Mouse (Mus musculus) hindbrain, embryonic 14.5 days (tissue): ENCODE measurements at regions not wholly inside any gene's neighbourhood (a gene's known extent, or its start where the extent isn't known, plus 50 kb on each side); places are given as distances from the start of the nearest gene placed in this dataset.

Experiments used
- ATAC-seq: fragments of 200-750 bp; cut with Nextera tagmentation; 2 replicates; pipeline ENCODE4 v1.8.0; 2017; ENCODE audit warnings: moderate number of reproducible peaks, mild to moderate bottlenecking, moderate TSS enrichment, moderate library complexity; ENCODE audit not compliant: low FRiP score
- DNase-seq: peaks from one replicate; pipeline ENCODE4 v3.0.0-alpha.2; 2015; ENCODE audit warnings: low spot score
- H3K27ac ChIP-seq: fragments of 300-500 bp; sonication (generic); 2 replicates; pipeline ENCODE4 v1.5.1; 2014; ENCODE audit warnings: mild to moderate bottlenecking, moderate library complexity
- H3K27me3 ChIP-seq: fragments of 300-500 bp; sonication (generic); 2 replicates; pipeline ENCODE4 v1.6.1; 2014; ENCODE audit warnings: mild to moderate bottlenecking, low read length, mixed read lengths; ENCODE audit not compliant: control insufficient read depth, insufficient read depth
- H3K36me3 ChIP-seq: fragments of 300-500 bp; sonication (generic); replicated peaks from 2 replicates; pipeline ENCODE4 v1.6.1; 2014; ENCODE audit not compliant: control insufficient read depth, insufficient read depth
- H3K4me1 ChIP-seq: fragments of 300-500 bp; sonication (generic); replicated peaks from 2 replicates; pipeline ENCODE4 v1.6.1; 2014; ENCODE audit warnings: antibody characterized with exemption, low read length, mixed read lengths; ENCODE audit not compliant: control insufficient read depth, insufficient read depth
- H3K4me2 ChIP-seq: fragments of 300-500 bp; sonication (generic); replicated peaks from 2 replicates; pipeline ENCODE4 v1.6.1; 2014; ENCODE audit warnings: mild to moderate bottlenecking, moderate library complexity
- H3K4me3 ChIP-seq: fragments of 300-500 bp; sonication (generic); replicated peaks from 2 replicates; pipeline ENCODE4 v1.5.1; 2014; ENCODE audit warnings: mild to moderate bottlenecking, low read length
- H3K9ac ChIP-seq: fragments of 300-500 bp; sonication (generic); 2 replicates; pipeline ENCODE4 v1.6.1; 2014
- H3K9me3 ChIP-seq: fragments of 300-500 bp; sonication (generic); 2 replicates; pipeline ENCODE4 v1.6.1; 2016; ENCODE audit warnings: low read length; ENCODE audit not compliant: control insufficient read depth
- WGBS: fragments of 180-500 bp; shearing (Covaris S2); extraction: QIAGEN DNeasy Blood & Tissue Kit; methylation state at CpG from one replicate; pipeline ENCODE4 v1.1.7; 2014; 5-methylcytosine and 5-hydroxymethylcytosine counted together

GRCm38 (mm10) chr10:111060626-111061025 is 50.7 kb upstream of the Zdhhc17 start:
- WGBS: 88% methylated on average over 8 of the region's 8 CpGs
- Histone ChIP-seq H3K27ac (no peak overlapping the region), H3K4me2 (no peak overlapping the region), H3K4me1 (no peaks in the 10 kb centered on the region), H3K4me3 (no peak overlapping the region), H3K36me3 (no peaks in the 10 kb centered on the region), H3K9ac (no peak overlapping the region), H3K27me3 (no peaks in the 10 kb centered on the region), H3K9me3 (no peaks in the 10 kb centered on the region)
- no peak for ATAC-seq
- no peak for DNase-seq
